Mouse (Mus musculus): Measurements from ENCODE around the gene Doc2g.
"Not testable (repeated sequence)": the region's sequence is repeated elsewhere in the genome, so short reads cannot be mapped to it uniquely, and the experiment has no call there.

GRCm38 (mm10) chr19:4040941-4041340 lies 37.8 kb downstream of the Doc2g start:
- not testable (repeated sequence) for TF ChIP-seq CTCF, EP300 (IDR thresholded peaks at IDR 0.05)
